Mouse (Mus musculus): ENCODE measurements around the gene Mcoln3. TPM values are rescaled to one million over a fixed set of nuclear protein-coding genes. Genes with fewer than 3 reads are reported as not detected.
A peak's percentile ranks its signal among the peaks of the same experiment; 100 is the strongest.

Mcoln3 gene
- total RNA-seq, 2 experiments from 2014 or later = not detected

DNA sequence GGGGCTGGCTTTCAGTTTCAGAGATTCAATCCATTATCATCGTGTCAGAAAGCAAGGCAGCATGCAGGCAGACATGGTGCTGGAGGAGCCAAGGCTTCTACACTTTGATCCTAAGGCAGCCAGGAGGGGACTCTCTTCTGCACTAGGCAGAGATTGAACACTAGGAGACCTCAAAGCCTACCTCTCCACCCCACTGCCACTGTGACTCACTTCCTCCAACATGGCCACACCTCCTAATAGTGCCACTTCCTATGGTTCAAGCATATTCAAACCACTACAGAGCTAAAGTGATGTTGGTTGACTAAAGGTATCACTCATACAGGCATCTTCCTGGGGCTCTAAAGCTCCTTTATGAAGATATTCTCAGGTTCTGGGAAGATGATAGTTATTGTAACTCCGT is 42.1 kb downstream of the Mcoln3 start:
- no peak for ATAC-seq (replicated peaks; ENCODE audit: low FRiP score, poor library complexity, severe bottlenecking)

DNA sequence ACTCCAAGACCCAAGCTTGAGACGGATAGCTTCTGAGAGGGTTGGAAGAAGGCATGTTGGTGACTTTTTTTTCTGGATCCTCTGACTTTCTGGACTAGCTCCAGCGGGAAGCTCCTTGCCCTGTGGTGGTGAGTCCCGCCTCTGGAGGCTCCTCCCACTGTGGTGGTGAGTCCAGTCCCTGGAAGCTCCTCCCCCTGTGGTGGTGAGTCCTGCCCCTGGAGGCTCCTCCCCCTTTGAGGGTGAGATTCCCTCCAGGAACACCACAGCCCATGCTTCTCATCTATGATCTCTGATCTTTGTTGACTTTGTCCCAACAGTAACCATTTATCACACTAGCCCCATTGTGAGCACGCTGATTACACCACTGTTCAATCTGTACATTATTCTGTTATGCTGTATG is 44.9 kb downstream of the Mcoln3 start:
- no peak for ATAC-seq (replicated peaks; ENCODE audit: low FRiP score, poor library complexity, severe bottlenecking)

- no peak for ATAC-seq (replicated peaks; ENCODE audit: low FRiP score, poor library complexity, severe bottlenecking)
Observed at GRCm38 (mm10) chr3:146169356-146169755, 52.1 kb downstream of the Mcoln3 start.

DNA sequence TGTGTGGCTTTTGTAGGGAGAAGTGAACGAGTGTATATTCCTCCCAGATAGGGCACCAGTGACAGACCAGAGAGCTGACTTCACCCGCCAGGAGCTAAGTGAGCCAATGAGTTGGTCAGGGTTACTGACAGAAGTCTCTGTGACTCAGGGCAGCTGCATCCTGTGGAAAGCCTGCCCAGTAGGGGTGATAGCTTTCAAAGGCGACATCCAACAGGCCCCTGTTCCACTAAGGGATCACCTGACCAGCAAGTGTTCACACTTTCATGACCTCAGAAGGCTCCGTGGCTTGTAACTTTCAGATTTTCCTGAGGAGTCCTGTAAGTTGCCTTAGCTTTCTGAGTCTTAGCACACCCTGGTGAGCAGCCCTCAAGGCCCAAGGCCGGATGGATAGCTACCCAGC is 55.8 kb downstream of the Mcoln3 start:
- no peak for ATAC-seq (replicated peaks; ENCODE audit: low FRiP score, poor library complexity, severe bottlenecking)

GRCm38 (mm10) chr3:146174215-146174614 is 57.0 kb downstream of the Mcoln3 start:
- ATAC-seq (replicated peaks; ENCODE audit: low FRiP score, poor library complexity, severe bottlenecking) = no peak

GRCm38 (mm10) chr3:146177295-146177694 is 60.0 kb downstream of the Mcoln3 start:
- no peak for ATAC-seq (replicated peaks; ENCODE audit: low FRiP score, poor library complexity, severe bottlenecking)

DNA sequence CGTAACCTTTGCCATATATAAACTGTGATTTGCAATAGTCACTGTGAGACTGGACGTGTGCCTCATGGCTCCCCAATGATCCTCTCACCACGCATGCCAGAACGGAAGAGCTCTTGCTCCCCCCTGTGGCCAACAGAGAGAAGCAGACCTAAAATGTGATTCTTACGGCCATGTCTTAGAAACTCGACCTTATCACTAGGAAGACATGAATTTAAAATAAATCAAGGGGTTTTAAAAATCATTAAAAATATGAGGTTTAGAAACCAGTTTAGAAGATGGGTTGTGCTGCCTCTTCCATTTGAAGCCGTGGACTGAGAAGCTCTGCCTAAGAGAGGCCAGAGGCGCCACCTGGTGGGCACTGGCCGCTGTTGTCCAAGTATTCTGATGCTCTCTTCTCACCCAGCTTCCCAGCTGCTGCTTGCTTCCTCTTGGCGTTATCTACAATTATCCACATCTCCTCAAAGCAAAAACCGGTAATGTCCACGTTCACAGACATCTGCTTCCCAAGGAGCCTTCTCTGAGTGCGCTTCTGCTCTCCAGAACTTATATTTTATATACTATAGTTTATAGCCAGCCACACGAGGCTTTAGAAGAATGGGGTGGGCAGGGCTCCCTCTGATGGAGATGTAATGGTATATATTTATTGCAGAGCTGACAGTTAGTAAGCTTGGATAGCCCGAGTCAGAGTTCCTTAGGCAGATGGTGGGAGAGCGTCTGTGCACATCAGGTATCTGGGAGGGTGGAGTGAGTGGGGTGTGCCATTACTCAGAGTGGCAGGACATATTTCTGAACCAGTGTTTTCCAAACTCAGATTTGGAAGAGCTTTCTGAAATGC is 60.7 kb downstream of the Mcoln3 start:
- peak; percentile 76 for ATAC-seq (replicated peaks; ENCODE audit: low FRiP score, poor library complexity, severe bottlenecking)

GRCm38 (mm10) chr3:146180341-146180740 is 63.1 kb downstream of the Mcoln3 start:
- no peak for ATAC-seq (replicated peaks; ENCODE audit: low FRiP score, poor library complexity, severe bottlenecking)

GRCm38 (mm10) chr3:146180986-146181385 is 63.7 kb downstream of the Mcoln3 start:
- no peak for ATAC-seq (replicated peaks; ENCODE audit: low FRiP score, poor library complexity, severe bottlenecking)

DNA sequence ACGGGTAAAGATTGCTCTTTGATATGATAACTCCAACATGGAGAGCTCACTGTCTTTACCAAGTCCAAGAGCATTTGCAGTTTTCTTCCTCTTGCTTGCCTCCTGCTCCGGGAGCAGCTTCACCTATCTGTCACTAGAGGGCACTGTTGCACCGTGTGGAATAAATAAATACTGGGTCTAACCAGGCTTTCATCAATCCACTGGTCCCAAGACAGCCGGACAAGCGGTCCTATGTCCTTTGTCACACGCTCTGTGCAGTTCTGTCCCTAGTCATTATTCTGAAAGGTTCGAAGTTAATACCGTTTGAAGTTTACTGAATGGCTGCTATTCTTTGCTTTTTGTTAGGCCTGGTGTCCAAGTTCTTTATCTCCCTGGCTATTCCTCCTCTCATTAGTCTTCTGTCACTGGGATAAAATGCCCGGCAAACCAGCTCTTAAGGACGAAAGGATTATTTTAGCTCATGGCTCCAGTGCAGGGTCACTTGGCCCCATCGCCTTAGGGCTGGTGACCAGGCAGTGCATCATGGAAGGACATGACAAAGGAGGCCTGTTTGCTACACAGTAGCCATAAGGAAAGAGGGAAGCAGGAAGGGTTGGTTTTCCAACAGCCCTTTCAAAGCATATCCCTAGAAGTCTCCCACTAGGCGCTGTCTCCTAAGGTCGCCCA is 67.9 kb downstream of the Mcoln3 start:
- ATAC-seq (replicated peaks; ENCODE audit: low FRiP score, poor library complexity, severe bottlenecking) = no peak

GRCm38 (mm10) chr3:146186033-146186432 is 68.8 kb downstream of the Mcoln3 start:
- no peak for ATAC-seq (replicated peaks; ENCODE audit: low FRiP score, poor library complexity, severe bottlenecking)

GRCm38 (mm10) chr3:146189933-146190332 is 72.7 kb downstream of the Mcoln3 start:
- ATAC-seq (replicated peaks; ENCODE audit: low FRiP score, poor library complexity, severe bottlenecking) = no peak

Other genes starting within 250 kb of the Mcoln3 start
- gene Bcl10, start 194.6 kb upstream of the Mcoln3 start, total RNA-seq (2015; ENCODE audit: low replicate concordance) = 7.7 and 13.4 TPM in 2 replicates
- gene Bcl10, start 194.6 kb upstream of the Mcoln3 start, total RNA-seq (2017; ENCODE audit: low replicate concordance) = 18.0 and 19.2 TPM in 2 replicates
- gene 2410004B18Rik, start 179.4 kb upstream of the Mcoln3 start, total RNA-seq (2015; ENCODE audit: low replicate concordance) = 20.1 and 46.9 TPM in 2 replicates
- 11.8 and 14.6 TPM in 2 replicates for gene 2410004B18Rik, start 179.4 kb upstream of the Mcoln3 start, total RNA-seq (2017; ENCODE audit: low replicate concordance)
- 0.63 and 1.3 TPM in 2 replicates for gene Syde2, start 129.6 kb upstream of the Mcoln3 start, total RNA-seq (2015; ENCODE audit: low replicate concordance)
- 0.60 and 1.3 TPM in 2 replicates for gene Syde2, start 129.6 kb upstream of the Mcoln3 start, total RNA-seq (2017; ENCODE audit: low replicate concordance)
- not detected in 2 replicates for gene Wdr63, start 9.3 kb upstream of the Mcoln3 start, total RNA-seq (2015; ENCODE audit: low replicate concordance)
- gene Wdr63, start 9.3 kb upstream of the Mcoln3 start, total RNA-seq (2017; ENCODE audit: low replicate concordance) = not detected in 2 replicates
- 0.63 TPM in 1 of 2 replicates, not detected in the other for gene Mcoln2, start 32.4 kb downstream of the Mcoln3 start, total RNA-seq (2015; ENCODE audit: low replicate concordance)
- gene Mcoln2, start 32.4 kb downstream of the Mcoln3 start, total RNA-seq (2017; ENCODE audit: low replicate concordance) = not detected in 2 replicates
- gene Lpar3, start 103.5 kb downstream of the Mcoln3 start, total RNA-seq (2015; ENCODE audit: low replicate concordance) = not detected in 2 replicates
- gene Lpar3, start 103.5 kb downstream of the Mcoln3 start, total RNA-seq (2017; ENCODE audit: low replicate concordance) = not detected in 2 replicates